Mouse (Mus musculus) monocyte, adult 59 days (primary cell): Measurements from ENCODE around the gene Babam2. TPM values are rescaled to one million over a fixed set of nuclear protein-coding genes. Genes with fewer than 3 reads are reported as not detected.

Experiments used
- total RNA-seq, 2 experiments: library from RNA; stranded (reverse); gene quantifications; one replicate each; pipeline ENCODE4 v1.2.4; 2023

Babam2 gene
- 10 to 100 TPM; 55.1 to 79.4 TPM for total RNA-seq

GRCm38 (mm10) chr5:31697644-31698296 is at the start of gene Babam2:
TSS of gene Babam2 (plus strand) at chr5:31697684.

GRCm38 (mm10) chr5:31696971-31697643 is 377 bp upstream of the Babam2 start, which contains the start of gene Rbks:
TSS of gene Rbks (minus strand) at chr5:31697627.

Other genes starting within 250 kb of the Babam2 start
- gene Zfp512, start 245.3 kb upstream of the Babam2 start, total RNA-seq: 10 to 100 TPM; 13.8 to 15.0 TPM
- gene 4930548H24Rik, start 211.9 kb upstream of the Babam2 start, total RNA-seq: under 1 TPM; 0.24 to 0.81 TPM
- 10 to 100 TPM; 23.7 to 27.7 TPM for gene Gpn1, start 202.9 kb upstream of the Babam2 start, total RNA-seq
- 10 to 100 TPM; 36.9 to 42.9 TPM for gene Slc4a1ap, start 170.7 kb upstream of the Babam2 start, total RNA-seq
- gene Supt7l, start 169.9 kb upstream of the Babam2 start, total RNA-seq: 10 to 100 TPM; 14.6 to 15.5 TPM
- 100 to 1,000 TPM; 305 to 306 TPM for gene Mrpl33, start 100.7 kb upstream of the Babam2 start, total RNA-seq
- 10 to 100 TPM; 24.6 to 26.3 TPM for gene Rbks, start 57 bp upstream of the Babam2 start, total RNA-seq